Mouse (Mus musculus): Measurements from ENCODE around the gene Nid1. TPM values are rescaled to one million over a fixed set of nuclear protein-coding genes. Genes with fewer than 3 reads are reported as not detected.
"Not testable (repeated sequence)": the region's sequence is repeated elsewhere in the genome, so short reads cannot be mapped to it uniquely, and the experiment has no call there.

Gene Nid1
- total RNA-seq (2021) = 10 to 100 TPM; 55.5 to 59.9 TPM
- 62.5 and 99.5 TPM in 2 replicates for polyA plus RNA-seq (2012; rRNA removed)
- long read RNA-seq, full-length matches to known transcripts = 9 of 20 reads
- long read RNA-seq, partial matches to known transcripts = 4 of 20 reads
- long read RNA-seq, other reads (novel, unspliced or antisense) = 7 of 20 reads

- H3K4me1 ChIP-seq (ENCODE audit: control insufficient read depth, insufficient read depth, low read length); H3K79me2 ChIP-seq (replicated peaks; ENCODE audit: control insufficient read depth, insufficient read depth, low read length); H3K36me3 ChIP-seq (ENCODE audit: control insufficient read depth, insufficient read depth, low read length); intact Hi-C loops (cut with DNase I); H3K27me3 ChIP-seq (ENCODE audit: control insufficient read depth, insufficient read depth, low read length); H3K27ac ChIP-seq: not testable (repeated sequence)
- 0 out of 2 replicates have a peak, but pooled peaks have one; percentile 24 for TF ChIP-seq POLR2A (IDR thresholded peaks at IDR 0.05; ENCODE audit: insufficient read depth, low read depth, low read length)
- 1% methylated on average over 24 of the region's 39 CpGs for WGBS
- H3K9ac ChIP-seq (ENCODE audit: low read depth, low read length) = peak within 1 kb of the TSS; percentile 69
- H3K4me3 ChIP-seq = peak within 1 kb of the TSS; percentile 29; the same call in 1 of the 2 replicates
- DNase-seq = peak; percentile 68 to 71
These were observed at the start of gene Nid1 for GRCm38 (mm10) chr13:13437460-13438015. Gene Nid1, plus strand, starts transcription at chr13:13437551.

- under 1% methylated on average over 60 of the region's 78 CpGs for WGBS
- H3K27ac ChIP-seq = peak within 1 kb of the TSS; percentile 64
- H3K36me3 ChIP-seq (ENCODE audit: control insufficient read depth, insufficient read depth, low read length) = not testable (repeated sequence)
These were observed 43.9 kb upstream of the Nid1 start, which contains the start of gene Gpr137b for GRCm38 (mm10) chr13:13393228-13394095. Gene Gpr137b, minus strand, starts transcription at chr13:13394014.

GRCm38 (mm10) chr13:13394096-13394395, 43.3 kb upstream of the Nid1 start:
- DNase-seq = peak; percentile 25 to 40
- H3K4me1 ChIP-seq (ENCODE audit: control insufficient read depth, insufficient read depth, low read length); H3K9ac ChIP-seq (ENCODE audit: low read depth, low read length); H3K36me3 ChIP-seq (ENCODE audit: control insufficient read depth, insufficient read depth, low read length); H3K79me2 ChIP-seq (replicated peaks; ENCODE audit: control insufficient read depth, insufficient read depth, low read length); H3K27ac ChIP-seq; intact Hi-C loops (cut with DNase I); H3K27me3 ChIP-seq (ENCODE audit: control insufficient read depth, insufficient read depth, low read length); H3K4me3 ChIP-seq: not testable (repeated sequence)
- WGBS = under 1% methylated on average over 15 of the region's 15 CpGs

More at GRCm38 (mm10) chr13:13393228-13394095, 43.9 kb upstream of the Nid1 start, which contains the start of gene Gpr137b:
- H3K79me2 ChIP-seq (replicated peaks; ENCODE audit: control insufficient read depth, insufficient read depth, low read length); intact Hi-C loops (cut with DNase I); H3K4me1 ChIP-seq (ENCODE audit: control insufficient read depth, insufficient read depth, low read length); H3K27me3 ChIP-seq (ENCODE audit: control insufficient read depth, insufficient read depth, low read length): not testable (repeated sequence)
- Histone ChIP-seq H3K4me3 (peak within 1 kb of the TSS; percentile 55), H3K9ac (ENCODE audit: low read depth, low read length) (peak within 1 kb of the TSS; percentile 74)
- DNase-seq = peak; percentile 74 to 81

- H3K27ac ChIP-seq; H3K4me3 ChIP-seq; H3K27me3 ChIP-seq (ENCODE audit: control insufficient read depth, insufficient read depth, low read length); H3K4me1 ChIP-seq (ENCODE audit: control insufficient read depth, insufficient read depth, low read length); DNase-seq; H3K36me3 ChIP-seq (ENCODE audit: control insufficient read depth, insufficient read depth, low read length); intact Hi-C loops (cut with DNase I); H3K79me2 ChIP-seq (replicated peaks; ENCODE audit: control insufficient read depth, insufficient read depth, low read length); H3K9ac ChIP-seq (ENCODE audit: low read depth, low read length): not testable (repeated sequence)
- 67% methylated on average over 3 of the region's 3 CpGs for whole genome bisulfite sequencing
These were observed 36.5 kb upstream of the Nid1 start for GRCm38 (mm10) chr13:13400851-13401250.

GRCm38 (mm10) chr13:13402818-13403217, 34.5 kb upstream of the Nid1 start:
- H3K27ac ChIP-seq; H3K9ac ChIP-seq (ENCODE audit: low read depth, low read length); H3K4me3 ChIP-seq; DNase-seq; H3K27me3 ChIP-seq (ENCODE audit: control insufficient read depth, insufficient read depth, low read length); H3K36me3 ChIP-seq (ENCODE audit: control insufficient read depth, insufficient read depth, low read length); intact Hi-C loops (cut with DNase I); H3K4me1 ChIP-seq (ENCODE audit: control insufficient read depth, insufficient read depth, low read length); H3K79me2 ChIP-seq (replicated peaks; ENCODE audit: control insufficient read depth, insufficient read depth, low read length): not testable (repeated sequence)
- 75% methylated on average over 5 of the region's 5 CpGs for WGBS

GRCm38 (mm10) chr13:13403366-13403765, 34.0 kb upstream of the Nid1 start:
- H3K4me1 ChIP-seq (ENCODE audit: control insufficient read depth, insufficient read depth, low read length); H3K9ac ChIP-seq (ENCODE audit: low read depth, low read length); H3K36me3 ChIP-seq (ENCODE audit: control insufficient read depth, insufficient read depth, low read length); H3K79me2 ChIP-seq (replicated peaks; ENCODE audit: control insufficient read depth, insufficient read depth, low read length); DNase-seq; H3K4me3 ChIP-seq; H3K27ac ChIP-seq; intact Hi-C loops (cut with DNase I); H3K27me3 ChIP-seq (ENCODE audit: control insufficient read depth, insufficient read depth, low read length): not testable (repeated sequence)
- WGBS = 81% methylated on average over 3 of the region's 3 CpGs

- WGBS = 84% methylated on average over 5 of the region's 6 CpGs
- not testable (repeated sequence) for H3K79me2 ChIP-seq (replicated peaks; ENCODE audit: control insufficient read depth, insufficient read depth, low read length)
These were observed 33.5 kb upstream of the Nid1 start for GRCm38 (mm10) chr13:13403839-13404238.

GRCm38 (mm10) chr13:13404517-13405155, 32.7 kb upstream of the Nid1 start:
- H3K79me2 ChIP-seq (replicated peaks; ENCODE audit: control insufficient read depth, insufficient read depth, low read length); H3K9ac ChIP-seq (ENCODE audit: low read depth, low read length); H3K27ac ChIP-seq; H3K4me1 ChIP-seq (ENCODE audit: control insufficient read depth, insufficient read depth, low read length); H3K36me3 ChIP-seq (ENCODE audit: control insufficient read depth, insufficient read depth, low read length); H3K4me3 ChIP-seq; intact Hi-C loops (cut with DNase I); H3K27me3 ChIP-seq (ENCODE audit: control insufficient read depth, insufficient read depth, low read length); DNase-seq: not testable (repeated sequence)
- WGBS = 65% methylated on average over 6 of the region's 6 CpGs

More at GRCm38 (mm10) chr13:13403839-13404238, 33.5 kb upstream of the Nid1 start:
- H3K27ac ChIP-seq; H3K27me3 ChIP-seq (ENCODE audit: control insufficient read depth, insufficient read depth, low read length); DNase-seq; H3K4me1 ChIP-seq (ENCODE audit: control insufficient read depth, insufficient read depth, low read length); intact Hi-C loops (cut with DNase I); H3K36me3 ChIP-seq (ENCODE audit: control insufficient read depth, insufficient read depth, low read length); H3K9ac ChIP-seq (ENCODE audit: low read depth, low read length); H3K4me3 ChIP-seq: not testable (repeated sequence)

- H3K27ac ChIP-seq; H3K36me3 ChIP-seq (ENCODE audit: control insufficient read depth, insufficient read depth, low read length); H3K27me3 ChIP-seq (ENCODE audit: control insufficient read depth, insufficient read depth, low read length); DNase-seq; intact Hi-C loops (cut with DNase I); H3K9ac ChIP-seq (ENCODE audit: low read depth, low read length); H3K79me2 ChIP-seq (replicated peaks; ENCODE audit: control insufficient read depth, insufficient read depth, low read length); H3K4me1 ChIP-seq (ENCODE audit: control insufficient read depth, insufficient read depth, low read length); H3K4me3 ChIP-seq: not testable (repeated sequence)
- WGBS = no CpG with 5 or more reads among the region's 6 CpGs
These were observed 31.8 kb upstream of the Nid1 start for GRCm38 (mm10) chr13:13405511-13405910.

Data from heart, adult 2 months (tissue).